Mouse (Mus musculus) inflammation-experienced regulatory T-cells (primary cell): ENCODE results near the gene C2cd6. TPM values are rescaled to one million over a fixed set of nuclear protein-coding genes. Genes with fewer than 3 reads are reported as not detected.

Experiments
- polyA plus RNA-seq, 2 experiments: library from polyadenylated mRNA; unstranded; fragments of 100-300 nt; shearing (Covaris generic); gene quantifications; one replicate each; pipeline ENCODE4 v1.2.1; 2017

The C2cd6 gene
- polyA plus RNA-seq: under 1 TPM in 1 of 2 experiments, not detected in 1; 0.70 TPM

DNA sequence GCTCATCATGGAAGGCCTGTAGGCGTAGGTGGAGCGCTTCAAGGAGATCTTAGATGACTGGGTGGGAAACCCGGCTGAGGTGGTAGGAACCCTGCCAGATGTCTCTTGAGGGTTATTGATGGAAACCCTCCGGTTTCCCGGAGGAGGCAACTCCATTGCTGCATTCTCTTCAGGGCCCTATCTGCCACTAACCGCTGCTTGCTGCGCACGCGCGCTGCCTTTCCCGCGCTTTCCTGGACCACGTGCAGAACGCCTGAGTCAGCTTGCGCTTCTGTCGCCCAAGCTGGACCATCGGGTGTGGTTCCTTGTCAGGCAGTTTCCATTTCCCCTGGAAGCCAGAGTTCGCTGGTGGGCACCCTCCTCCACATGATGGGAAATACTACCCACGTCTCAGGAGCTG lies at the start of gene C2cd6:
C2cd6 (minus strand) TSS at position 196 of the 400 bp plus-strand sequence.

DNA sequence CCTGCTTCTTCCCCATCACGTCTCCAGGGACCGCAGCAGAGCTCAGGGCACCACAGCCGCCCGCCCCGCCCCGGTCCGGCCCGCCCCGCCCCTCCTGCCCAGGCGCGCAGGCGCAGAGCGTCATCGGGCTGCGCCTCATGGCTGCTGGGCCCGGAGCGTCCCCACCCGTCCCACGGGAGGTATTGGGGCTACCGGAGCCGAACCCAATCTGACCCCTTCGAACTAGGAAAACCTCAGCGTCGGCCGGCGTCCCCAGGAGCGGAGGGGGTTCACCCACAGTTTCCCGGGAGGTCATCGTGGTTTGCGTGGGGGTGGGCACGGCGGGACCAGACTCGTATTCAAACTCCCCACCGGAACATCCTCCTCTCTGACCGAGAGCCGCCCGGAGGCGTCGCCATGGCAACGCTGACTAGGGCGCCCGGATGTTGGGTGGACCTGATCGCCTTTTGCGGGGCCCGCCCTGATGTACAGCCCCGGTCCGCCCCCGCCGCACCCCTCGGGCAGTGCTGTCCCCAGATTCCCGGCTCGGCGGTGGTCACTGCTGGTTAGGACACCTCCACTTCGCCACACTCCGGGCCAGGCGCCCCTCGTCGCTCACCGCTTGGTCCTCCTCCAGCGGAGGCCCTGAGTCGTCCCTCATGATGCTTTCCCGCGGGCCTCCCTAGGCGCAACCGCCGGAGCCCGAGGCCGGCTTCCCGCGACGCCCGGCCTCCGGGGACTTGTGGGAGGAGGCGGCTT lies 25.2 kb upstream of the C2cd6 start, which contains the start of gene Tmem237:
Tmem237 (minus strand) TSS at position 689 of the 738 bp plus-strand sequence.

Other genes with a start within 250 kb of the C2cd6 start
- gene Trak2, start 121.5 kb downstream of the C2cd6 start, polyA plus RNA-seq: 10 to 100 TPM; 25.3 to 42.3 TPM
- 10 to 100 TPM; 21.3 to 21.9 TPM for gene Stradb, start 121.4 kb downstream of the C2cd6 start, polyA plus RNA-seq
- 10 to 100 TPM in 1 of 2 experiments, 1 to 10 TPM in 1; 9.0 to 12.2 TPM for gene Tmem237, start 25.5 kb upstream of the C2cd6 start, polyA plus RNA-seq
- gene Mpp4, start 68.5 kb upstream of the C2cd6 start, polyA plus RNA-seq: under 1 TPM; 0.17 to 0.39 TPM
- gene Als2, start 142.3 kb upstream of the C2cd6 start, polyA plus RNA-seq: 10 to 100 TPM in 1 of 2 experiments, 1 to 10 TPM in 1; 8.8 to 10.4 TPM
- under 1 TPM; 0.18 TPM for gene Cdk15, start 162.0 kb upstream of the C2cd6 start, polyA plus RNA-seq